Mouse (Mus musculus) forebrain, postnatal 0 days (tissue): ENCODE data around the gene Pnrc1. TPM values are rescaled to one million over a fixed set of nuclear protein-coding genes. Genes with fewer than 3 reads are reported as not detected.

Source experiments
- ATAC-seq: fragments of 200-750 bp; cut with Nextera tagmentation; 2 replicates; pipeline ENCODE4 v1.8.0; 2017; ENCODE audit warnings: mild to moderate bottlenecking, moderate library complexity
- DNase-seq: peaks from one replicate; pipeline ENCODE4 v3.0.0-alpha.2; 2015
- H3K27ac ChIP-seq: fragments of 300-500 bp; sonication (generic); 2 replicates; pipeline ENCODE4 v1.5.1; 2014; ENCODE audit warnings: low read depth, mild to moderate bottlenecking, antibody characterized with exemption, low read length, moderate library complexity, mixed read lengths
- H3K27me3 ChIP-seq: fragments of 300-500 bp; sonication (generic); 2 replicates; pipeline ENCODE4 v1.6.1; 2014; ENCODE audit warnings: mild to moderate bottlenecking, low read length, mixed read lengths; ENCODE audit not compliant: insufficient read depth
- H3K36me3 ChIP-seq: fragments of 300-500 bp; sonication (generic); 2 replicates; pipeline ENCODE4 v1.6.1; 2014; ENCODE audit warnings: mild to moderate bottlenecking, moderate library complexity; ENCODE audit not compliant: insufficient read depth
- H3K4me1 ChIP-seq: fragments of 300-500 bp; sonication (generic); 2 replicates; pipeline ENCODE4 v1.6.1; 2014; ENCODE audit warnings: antibody characterized with exemption; ENCODE audit not compliant: insufficient read depth
- H3K4me2 ChIP-seq: fragments of 300-500 bp; sonication (generic); 2 replicates; pipeline ENCODE4 v1.6.1; 2014; ENCODE audit warnings: low read depth, mild to moderate bottlenecking, moderate library complexity
- H3K4me3 ChIP-seq: fragments of 300-500 bp; sonication (generic); 2 replicates; pipeline ENCODE4 v1.5.1; 2014; ENCODE audit warnings: low read depth, low read length, mixed read lengths
- H3K9ac ChIP-seq: fragments of 300-500 bp; sonication (generic); 2 replicates; pipeline ENCODE4 v1.6.1; 2014; ENCODE audit warnings: mild to moderate bottlenecking
- H3K9me3 ChIP-seq: fragments of 300-500 bp; sonication (generic); 2 replicates; pipeline ENCODE4 v1.6.1; 2016; ENCODE audit warnings: low read length
- CTCF ChIP-seq: sonication (generic); IDR thresholded peaks from 2 replicates; pipeline ENCODE4 v1.5.1; 2016; ENCODE audit warnings: antibody characterized with exemption, control low read depth, low read depth
- WGBS: fragments of 180-500 bp; shearing (Covaris S2); extraction: QIAGEN DNeasy Blood & Tissue Kit; methylation state at CpG from one replicate; pipeline ENCODE4 v1.1.7; 2014; 5-methylcytosine and 5-hydroxymethylcytosine counted together
- polyA plus RNA-seq: library from polyadenylated mRNA; unstranded; fragments of >200 nt; fragmentation: Nextera tagmentation; extraction: Ambion mirVana; gene quantifications from 2 replicates; pipeline ENCODE4 v1.2.1, GENCODE M21; 2015
- total RNA-seq: library from RNA; depleted of rRNA; stranded (reverse); fragments of >200 nt; gene quantifications from 2 replicates; pipeline ENCODE4 v1.2.3, GENCODE M21; 2014; rRNA removed

The Pnrc1 gene
- total and polyA plus RNA-seq, 2 experiments from 2014 or later = 55.1 to 112 TPM

GRCm38 (mm10) chr4:33208881-33209841, 80.8 kb downstream of the Pnrc1 start, which contains the start of gene Srsf12:
Gene Srsf12 (plus strand): TSS chr4:33208991.
- ATAC-seq (peak; percentile 93), DNase-seq (peak; percentile 83)
- no peaks in the 10 kb centered on the region for H3K9me3 ChIP-seq
- peak; percentile 32; the same call in 1 of the 2 replicates for TF ChIP-seq CTCF
- H3K4me3 ChIP-seq = peak within 1 kb of the TSS; percentile 83
- peak within 1 kb of the TSS; percentile 81 for H3K4me2 ChIP-seq
- H3K9ac ChIP-seq = peak within 1 kb of the TSS; percentile 95
- WGBS = 3% methylated on average over 65 of the region's 65 CpGs
- H3K27me3 ChIP-seq = no peaks in the 10 kb centered on the region
- no peaks in the 10 kb centered on the region for H3K4me1 ChIP-seq
- H3K27ac ChIP-seq = peak within 1 kb of the TSS; percentile 91
- no peaks in the 10 kb centered on the region for H3K36me3 ChIP-seq

- 74% methylated on average over 2 of the region's 2 CpGs for WGBS
- DNase-seq (no peak), ATAC-seq (no peak)
- Histone ChIP-seq H3K4me1 (no peaks in the 10 kb centered on the region), H3K27ac (no peak overlapping the region), H3K4me2 (no peak overlapping the region), H3K4me3 (no peak overlapping the region), H3K27me3 (no peaks in the 10 kb centered on the region), H3K9ac (no peak overlapping the region), H3K9me3 (no peaks in the 10 kb centered on the region), H3K36me3 (no peaks in the 10 kb centered on the region)
- no peak for TF ChIP-seq CTCF
These were observed 82.4 kb downstream of the Pnrc1 start for GRCm38 (mm10) chr4:33207551-33207950.

GRCm38 (mm10) chr4:33204682-33205081, 85.3 kb downstream of the Pnrc1 start:
- no peaks in the 10 kb centered on the region for H3K9me3 ChIP-seq
- H3K4me1 ChIP-seq = no peaks in the 10 kb centered on the region
- H3K9ac ChIP-seq = no peak overlapping the region
- TF ChIP-seq CTCF = peak; percentile 77
- no peak overlapping the region for H3K4me2 ChIP-seq
- no peaks in the 10 kb centered on the region for H3K36me3 ChIP-seq
- ATAC-seq = peak; percentile 23; the same call in 1 of the 2 replicates
- 5% methylated on average over 4 of the region's 4 CpGs for WGBS
- H3K27me3 ChIP-seq = no peaks in the 10 kb centered on the region
- peak; percentile 56 for DNase-seq
- no peak overlapping the region for H3K27ac ChIP-seq
- no peak overlapping the region for H3K4me3 ChIP-seq

- ATAC-seq = no peak
- Histone ChIP-seq H3K27ac (no peak overlapping the region), H3K9ac (no peak overlapping the region), H3K4me1 (no peaks in the 10 kb centered on the region), H3K9me3 (no peaks in the 10 kb centered on the region), H3K36me3 (no peaks in the 10 kb centered on the region), H3K27me3 (no peaks in the 10 kb centered on the region), H3K4me3 (no peak overlapping the region), H3K4me2 (no peak overlapping the region)
- TF ChIP-seq CTCF = no peak
- DNase-seq = no peak
- 1% methylated on average over 2 of the region's 2 CpGs for WGBS
These were observed 91.8 kb downstream of the Pnrc1 start for GRCm38 (mm10) chr4:33198117-33198516.

Other genes with a start within 250 kb of the Pnrc1 start
- 0.54 TPM in 1 of 2 replicates, not detected in the other for gene Gabrr2, start 227.2 kb downstream of the Pnrc1 start, total RNA-seq
- gene Gabrr2, start 227.2 kb downstream of the Pnrc1 start, polyA plus RNA-seq = not detected in 2 replicates
- 0.46 and 0.67 TPM in 2 replicates for gene Gabrr1, start 157.6 kb downstream of the Pnrc1 start, total RNA-seq
- 0.22 and 0.25 TPM in 2 replicates for gene Gabrr1, start 157.6 kb downstream of the Pnrc1 start, polyA plus RNA-seq
- gene Pm20d2, start 100.4 kb downstream of the Pnrc1 start, total RNA-seq = 8.0 and 11.3 TPM in 2 replicates
- gene Pm20d2, start 100.4 kb downstream of the Pnrc1 start, polyA plus RNA-seq = 2.3 and 3.3 TPM in 2 replicates
- 47.0 and 68.4 TPM in 2 replicates for gene Srsf12, start 81.2 kb downstream of the Pnrc1 start, total RNA-seq
- 22.1 and 43.3 TPM in 2 replicates for gene Srsf12, start 81.2 kb downstream of the Pnrc1 start, polyA plus RNA-seq
- 22.5 and 32.7 TPM in 2 replicates for gene Rngtt, start 20.1 kb upstream of the Pnrc1 start, total RNA-seq
- 11.5 and 16.1 TPM in 2 replicates for gene Rngtt, start 20.1 kb upstream of the Pnrc1 start, polyA plus RNA-seq